In the genomic region with DNA sequence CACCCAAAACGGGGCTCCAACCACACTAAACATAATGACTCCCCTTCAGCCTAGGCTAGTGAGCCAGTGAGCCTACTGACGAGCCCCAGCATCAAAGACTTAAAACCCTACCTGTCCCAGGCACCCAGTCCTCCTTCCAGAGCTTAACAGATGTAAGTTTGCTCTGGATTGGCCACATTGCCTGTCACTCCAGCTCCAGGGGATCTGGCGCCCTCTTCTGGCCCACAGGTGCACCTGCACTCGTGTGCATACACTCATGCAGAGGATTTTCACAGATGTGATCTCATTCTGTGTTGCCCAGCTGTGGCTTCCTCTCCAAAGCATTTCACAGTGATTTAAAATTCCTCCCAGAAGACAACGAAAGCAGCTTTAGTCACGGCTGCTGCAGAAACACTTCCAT, we compare ENCODE assay signal across 23 mouse cellular contexts. TPM values are rescaled to one million over a fixed set of nuclear protein-coding genes. Genes with fewer than 3 reads are reported as not detected.
DNase-seq lines count a peak whose midpoint lies in the region; ATAC-seq and TF ChIP-seq lines count a peak whose summit lies in the region.
"Had no signal": no experiment of that assay in that cellular context is flagged by ENCODE, and none has a peak within 500 bp of the region (broad histone marks: within the 10 kb centered on the region; RNA-seq: fewer than 3 reads in every experiment).

No protein-coding gene starts in this region.

- no peaks in the 10 kb centered on the region for H3K9me3 ChIP-seq in forebrain, postnatal 0 days (ENCODE audit: low read length)
- peaks cover 6% of the 10 kb centered on the region; the same call in 1 of the 2 replicates for H3K9me3 ChIP-seq in forebrain, embryonic 10.5 days
- H3K9me3 ChIP-seq in liver, embryonic 14.5 days (ENCODE audit: control insufficient read depth, low read length): no peaks in the 10 kb centered on the region
- H3K9me3 ChIP-seq in liver, embryonic 11.5 days (ENCODE audit: control insufficient read depth, low read length): peaks cover 3% of the 10 kb centered on the region
- H3K9me3 ChIP-seq in E14TG2a.4 (ENCODE audit: low read length): peaks cover 10% of the 10 kb centered on the region

- 0 out of 2 replicates have a peak, but pooled peaks cover 3% of the 10 kb centered on the region for H3K4me1 ChIP-seq in forebrain, postnatal 0 days (ENCODE audit: insufficient read depth)
- H3K4me1 ChIP-seq in forebrain, embryonic 10.5 days: peaks cover 23% of the 10 kb centered on the region
- no peaks in the 10 kb centered on the region for H3K4me1 ChIP-seq in liver, embryonic 14.5 days (replicated peaks; ENCODE audit: control insufficient read depth in 2 of 2, insufficient read depth in 2 of 2, low read length in 1 of 2)
- no peaks in the 10 kb centered on the region for H3K4me1 ChIP-seq in liver, embryonic 11.5 days (replicated peaks; ENCODE audit: control insufficient read depth, insufficient read depth, low read length)
- peaks cover 20% of the 10 kb centered on the region for H3K4me1 ChIP-seq in E14TG2a.4 (replicated peaks; ENCODE audit: low read depth, low read length)
- H3K4me1 ChIP-seq in bone marrow macrophage, adult 2 months (ENCODE audit: control insufficient read depth, insufficient read depth, low read length): no peaks in the 10 kb centered on the region
- H3K4me1 ChIP-seq: megakaryocyte, embryonic 14.5 days had no signal

- no peaks in the 10 kb centered on the region for H3K36me3 ChIP-seq in forebrain, postnatal 0 days (ENCODE audit: insufficient read depth)
- H3K36me3 ChIP-seq in forebrain, embryonic 10.5 days (replicated peaks): peaks cover 3% of the 10 kb centered on the region; the same call in 1 of the 2 replicates
- H3K36me3 ChIP-seq in liver, embryonic 14.5 days (replicated peaks; ENCODE audit: control insufficient read depth, insufficient read depth, low read depth): no peaks in the 10 kb centered on the region
- H3K36me3 ChIP-seq in liver, embryonic 11.5 days (ENCODE audit: control insufficient read depth, insufficient read depth, low read length): no peaks in the 10 kb centered on the region
- H3K36me3 ChIP-seq in E14TG2a.4 (ENCODE audit: insufficient read depth, low read length): no peaks in the 10 kb centered on the region
- H3K36me3 ChIP-seq: embryonic facial prominence, embryonic 12.5 days had no signal

- ATAC-seq in forebrain, postnatal 0 days: no peak
- no peak for ATAC-seq in liver, embryonic 14.5 days (ENCODE audit: insufficient read depth)
- no peak for ATAC-seq in liver, embryonic 11.5 days (replicated peaks; ENCODE audit: low FRiP score)
- ATAC-seq: forebrain, embryonic 16.5 days; intestine, embryonic 16.5 days; Patski had no signal

- no peak overlapping the region for H3K4me2 ChIP-seq in forebrain, postnatal 0 days (ENCODE audit: low read depth)
- H3K4me2 ChIP-seq in liver, embryonic 14.5 days (ENCODE audit: low read depth): no peak overlapping the region
- no peak overlapping the region for H3K4me2 ChIP-seq in liver, embryonic 11.5 days
- H3K4me2 ChIP-seq: embryonic facial prominence, embryonic 12.5 days had no signal

- TF ChIP-seq EP300 in liver, embryonic 14.5 days (IDR thresholded peaks at IDR 0.05; ENCODE audit: low read depth): no peak

- no peak for TF ChIP-seq POLR2A in bone marrow macrophage, adult 2 months (IDR thresholded peaks at IDR 0.05; ENCODE audit: borderline replicate concordance, low read depth, low read length)

- peaks cover 10% of the 10 kb centered on the region; the same call in 1 of the 2 replicates for H3K27me3 ChIP-seq in forebrain, postnatal 0 days (ENCODE audit: insufficient read depth, low read length)
- peaks cover 63% of the 10 kb centered on the region for H3K27me3 ChIP-seq in forebrain, embryonic 10.5 days (ENCODE audit: poor library complexity, severe bottlenecking)
- H3K27me3 ChIP-seq in liver, embryonic 14.5 days (ENCODE audit: control insufficient read depth, insufficient read depth, low read length): peaks cover 13% of the 10 kb centered on the region
- H3K27me3 ChIP-seq in liver, embryonic 11.5 days (replicated peaks; ENCODE audit: control insufficient read depth, insufficient read depth, low read length): peaks cover 37% of the 10 kb centered on the region
- peaks cover 88% of the 10 kb centered on the region for H3K27me3 ChIP-seq in E14TG2a.4 (ENCODE audit: insufficient read depth, low read length)

- 85% methylated on average over 6 of the region's 6 CpGs for WGBS in forebrain, postnatal 0 days
- WGBS in forebrain, embryonic 10.5 days: 86% methylated on average over 6 of the region's 6 CpGs
- WGBS in liver, embryonic 14.5 days (ENCODE audit: insufficient replicate concordance): 52% methylated on average over 6 of the region's 6 CpGs
- WGBS in liver, embryonic 11.5 days: 72% methylated on average over 6 of the region's 6 CpGs

- TF ChIP-seq CTCF in forebrain, postnatal 0 days (IDR thresholded peaks at IDR 0.05; ENCODE audit: low read depth): peak; percentile 56
- peak; percentile 63 for TF ChIP-seq CTCF in liver, embryonic 14.5 days (IDR thresholded peaks at IDR 0.05; ENCODE audit: low read depth)
- TF ChIP-seq CTCF in E14TG2a.4 (conservative IDR thresholded peaks at IDR 0.05; ENCODE audit: low read length): peak; percentile 83
- peak; percentile 21; the same call in 1 of the 2 replicates for TF ChIP-seq CTCF in bone marrow macrophage, adult 2 months (IDR thresholded peaks at IDR 0.05; ENCODE audit: low read depth, low read length)

- H3K4me3 ChIP-seq in forebrain, postnatal 0 days (ENCODE audit: low read depth, low read length): no peak overlapping the region
- H3K4me3 ChIP-seq in forebrain, embryonic 10.5 days: no peak overlapping the region
- no peak overlapping the region for H3K4me3 ChIP-seq in liver, embryonic 14.5 days (ENCODE audit: insufficient read depth in 1 of 2, low read depth in 2 of 2, low read length in 2 of 2)
- no peak overlapping the region for H3K4me3 ChIP-seq in liver, embryonic 11.5 days (ENCODE audit: low read depth, low read length)
- no peak overlapping the region for H3K4me3 ChIP-seq in E14TG2a.4 (replicated peaks; ENCODE audit: low read length)
- no peak overlapping the region for H3K4me3 ChIP-seq in bone marrow macrophage, adult 2 months (ENCODE audit: insufficient read depth, low read length)
- H3K4me3 ChIP-seq: embryonic facial prominence, embryonic 12.5 days; megakaryocyte, embryonic 14.5 days had no signal

- no peak overlapping the region for H3K9ac ChIP-seq in forebrain, postnatal 0 days
- H3K9ac ChIP-seq in liver, embryonic 14.5 days (replicated peaks): no peak overlapping the region
- no peak overlapping the region for H3K9ac ChIP-seq in liver, embryonic 11.5 days (ENCODE audit: low read depth, low read length)
- H3K9ac ChIP-seq: embryonic facial prominence, embryonic 12.5 days had no signal

- no peak overlapping the region for H3K27ac ChIP-seq in forebrain, postnatal 0 days (ENCODE audit: low read depth, low read length)
- H3K27ac ChIP-seq in forebrain, embryonic 10.5 days: no peak overlapping the region
- H3K27ac ChIP-seq in liver, embryonic 14.5 days: no peak overlapping the region
- no peak overlapping the region for H3K27ac ChIP-seq in liver, embryonic 11.5 days (ENCODE audit: low read depth, low read length)
- H3K27ac ChIP-seq in bone marrow macrophage, adult 2 months (ENCODE audit: insufficient read depth, low read depth, low read length): no peak overlapping the region
- H3K27ac ChIP-seq: embryonic facial prominence, embryonic 12.5 days had no signal

- no peak for DNase-seq in forebrain, postnatal 0 days
- DNase-seq in forebrain, embryonic 10.5 days (ENCODE audit: extremely low spot score, low spot score): no peak
- no peak for DNase-seq in liver, embryonic 14.5 days (ENCODE audit: low read depth in 3 of 3, low spot score in 3 of 3)
- DNase-seq in liver, embryonic 11.5 days (ENCODE audit: low spot score): no peak
- DNase-seq in layer of hippocampus, postnatal 10 days (ENCODE audit: low spot score in 2 of 2): no peak
- DNase-seq in layer of hippocampus, postnatal 14 days (ENCODE audit: low spot score in 2 of 2): no peak
- DNase-seq: cerebellum, adult 18-20 months; gastrocnemius, postnatal 10 days; kidney, postnatal 10 days; lung, postnatal 14 days; right cerebral cortex, postnatal 14 days; thymus, postnatal 36 days had no signal

RNA-seq across cellular contexts. Expression of gene Lhx5, which starts 18.1 kb away (rescaled TPM):
- total RNA-seq in forebrain, postnatal 0 days (2014; rRNA removed): 4.6 and 5.4 TPM in 2 replicates
- 1.4 and 3.7 TPM in 2 replicates for polyA plus RNA-seq in forebrain, postnatal 0 days (2015; fragmentation: Nextera tagmentation; extraction: Ambion mirVana)
- polyA plus RNA-seq in forebrain, embryonic 10.5 days (2016; fragmentation: Nextera tagmentation; extraction: Ambion mirVana): 21.3 and 24.8 TPM in 2 replicates
- polyA plus RNA-seq in liver, embryonic 14.5 days (2012; rRNA removed): 0.02 TPM in 1 of 2 replicates, not detected in the other
- polyA plus RNA-seq in liver, embryonic 14.5 days (2014; fragmentation: Nextera tagmentation; extraction: Ambion mirVana): not detected in 2 replicates
- polyA plus RNA-seq in liver, embryonic 11.5 days (2014; fragmentation: Nextera tagmentation; extraction: Ambion mirVana): 0.05 TPM in 1 of 2 replicates, not detected in the other
- not detected in 2 replicates for polyA plus RNA-seq in bone marrow macrophage, adult 2 months (2012; ENCODE audit: insufficient read depth, insufficient read length, missing spikeins)
- under 1 TPM; 0.50 to 0.67 TPM for total RNA-seq in layer of hippocampus, postnatal 10 days (2021)
- total RNA-seq in layer of hippocampus, postnatal 14 days (2021): under 1 TPM; 0.32 to 0.41 TPM
- total RNA-seq: common myeloid progenitor, adult 5-6 weeks; gastrocnemius, postnatal 10 days; heart, adult 8-10 months; monocyte, adult 5-6 weeks had no signal
- polyA plus RNA-seq: heart, embryonic 16.5 days; intestine, embryonic 16.5 days had no signal

RNA-seq across cellular contexts. Expression of gene Sdsl, which starts 59.2 kb away (rescaled TPM):
- 1.3 and 3.0 TPM in 2 replicates for total RNA-seq in forebrain, postnatal 0 days (2014; rRNA removed)
- polyA plus RNA-seq in forebrain, postnatal 0 days (2015; fragmentation: Nextera tagmentation; extraction: Ambion mirVana): 2.3 and 3.1 TPM in 2 replicates
- polyA plus RNA-seq in forebrain, embryonic 10.5 days (2016; fragmentation: Nextera tagmentation; extraction: Ambion mirVana): 9.3 and 10.2 TPM in 2 replicates
- 0.78 and 0.93 TPM in 2 replicates for polyA plus RNA-seq in liver, embryonic 14.5 days (2012; rRNA removed)
- polyA plus RNA-seq in liver, embryonic 14.5 days (2014; fragmentation: Nextera tagmentation; extraction: Ambion mirVana): 1.2 and 2.0 TPM in 2 replicates
- polyA plus RNA-seq in liver, embryonic 11.5 days (2014; fragmentation: Nextera tagmentation; extraction: Ambion mirVana): 2.3 and 2.5 TPM in 2 replicates
- not detected in 2 replicates for polyA plus RNA-seq in bone marrow macrophage, adult 2 months (2012; ENCODE audit: insufficient read depth, insufficient read length, missing spikeins)
- 1 to 10 TPM; 6.1 to 7.1 TPM for total RNA-seq in layer of hippocampus, postnatal 10 days (2021)
- 1 to 10 TPM; 7.1 to 8.7 TPM for total RNA-seq in layer of hippocampus, postnatal 14 days (2021)
- total RNA-seq: monocyte, adult 5-6 weeks had no signal

Comparison
In these comparisons a context has a peak if more than half of its experiments do, and no peak if none do; other contexts are left out.
1. CTCF ChIP-seq: peak in every context shown above with its lines; median percentile 83 in E14TG2a.4; 63 in liver, embryonic 14.5 days; 56 in forebrain, postnatal 0 days; 21 in bone marrow macrophage, adult 2 months.